Mouse (Mus musculus): ENCODE measurements around the gene Setd3.
A peak's percentile ranks its signal among the peaks of the same experiment; 100 is the strongest.

Setd3 gene

DNA sequence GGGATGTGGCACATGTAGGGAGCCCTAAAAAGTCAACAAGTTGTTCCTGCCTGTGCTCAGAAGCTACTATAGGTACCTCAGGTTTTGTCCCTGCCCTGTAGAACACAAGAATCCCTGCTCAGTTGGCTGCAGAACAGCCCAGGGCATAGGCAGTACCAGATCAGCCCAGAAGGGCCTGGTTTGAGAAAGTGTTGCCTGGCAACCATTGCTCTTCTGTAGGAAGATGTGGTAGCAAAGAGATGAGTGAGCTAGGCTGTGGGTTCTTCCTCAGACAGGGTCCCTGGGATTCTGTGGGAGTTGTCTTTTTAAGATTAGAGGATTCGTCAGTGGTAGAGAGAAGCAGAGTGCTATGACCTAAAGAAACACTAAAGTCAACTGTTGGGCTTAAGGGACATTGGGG lies 21.0 kb upstream of the Setd3 start:
- DNase-seq, result no peak

DNA sequence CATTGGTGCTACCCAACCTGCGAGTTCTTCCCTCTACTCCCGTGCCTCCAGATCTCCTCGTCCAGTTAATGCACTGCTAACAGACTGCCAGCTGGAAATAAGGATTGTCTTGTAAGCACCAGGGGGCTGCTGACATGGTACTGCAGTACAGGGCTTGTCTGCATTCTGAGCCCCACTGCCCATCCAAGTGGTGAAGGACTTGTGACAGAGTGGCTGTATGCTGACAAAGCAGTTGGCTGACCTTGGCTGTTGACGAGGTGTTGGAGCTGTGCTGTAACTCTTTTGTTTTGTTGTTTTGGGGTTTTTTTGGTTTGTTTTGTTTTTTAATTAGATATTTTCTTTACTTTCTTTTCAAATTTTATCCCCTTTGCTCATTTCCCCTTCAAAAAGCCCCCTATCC lies 19.3 kb upstream of the Setd3 start:
- DNase-seq, result no peak

DNA sequence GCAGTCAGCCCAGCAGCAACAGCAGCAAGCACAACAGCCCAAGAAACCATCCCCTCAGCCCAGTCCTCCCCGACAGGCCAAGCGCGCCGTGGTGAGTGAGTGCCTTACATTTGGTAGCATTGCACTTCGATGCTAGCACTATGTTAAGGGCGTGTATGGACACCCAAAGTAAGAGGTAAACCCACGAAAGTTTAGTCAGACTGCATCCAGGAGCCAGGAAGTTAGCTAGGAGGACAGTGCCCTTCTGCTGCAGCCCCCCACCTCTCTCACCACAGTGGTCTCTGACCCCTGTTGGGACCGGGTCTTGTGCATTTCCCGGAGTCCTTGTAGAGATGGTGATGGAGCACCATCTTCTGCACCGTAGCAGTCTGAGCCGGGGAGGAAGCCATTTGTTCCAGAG lies 16.6 kb upstream of the Setd3 start:
- no peak for DNase-seq

DNA sequence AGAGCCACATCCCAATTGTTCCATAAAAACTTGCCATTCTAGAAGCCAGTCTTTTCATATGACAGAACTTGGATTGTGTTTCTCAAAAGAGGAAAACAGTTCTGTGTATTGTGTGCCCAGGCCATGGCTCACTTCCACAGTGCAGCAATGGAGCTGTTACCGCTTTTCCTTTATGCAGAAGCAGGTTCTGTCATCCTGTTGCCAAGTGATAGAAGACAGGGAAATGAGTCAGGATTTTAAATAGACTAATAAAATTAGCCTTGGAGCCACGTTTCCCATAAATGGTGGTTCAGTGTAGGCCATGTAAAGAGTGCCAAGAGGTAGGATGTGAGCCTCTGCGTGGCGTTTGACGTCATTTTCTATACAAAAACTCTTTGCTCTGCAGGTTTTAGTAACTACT lies 14.8 kb upstream of the Setd3 start:
- no peak for DNase-seq

DNA sequence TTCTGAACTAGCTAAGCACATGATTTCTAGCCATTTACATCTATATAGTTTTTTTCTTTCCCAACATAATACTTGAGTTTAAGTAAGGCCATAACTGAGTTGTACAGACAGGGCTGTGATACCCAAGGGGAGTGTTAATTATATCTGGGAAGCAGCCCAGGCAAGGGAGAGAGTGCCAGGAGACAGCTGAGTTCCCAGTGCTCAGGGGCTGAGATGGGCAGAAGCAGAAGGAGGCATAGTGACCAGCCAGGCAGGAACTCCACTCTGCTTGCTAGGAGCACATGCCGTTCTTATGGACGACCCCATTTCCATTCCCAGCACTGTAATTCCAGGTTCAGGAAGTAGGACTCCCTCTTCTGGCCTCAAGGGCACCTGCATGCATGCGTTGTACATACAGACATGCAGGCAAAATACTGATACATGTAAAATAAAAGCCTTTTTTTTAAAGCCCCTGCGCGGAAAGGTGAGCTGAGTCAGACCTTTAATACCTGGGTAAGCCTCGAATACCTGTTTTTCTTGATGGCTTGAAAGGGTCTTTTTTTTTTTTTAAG lies 8.5 kb upstream of the Setd3 start:
- no peak for DNase-seq

DNA sequence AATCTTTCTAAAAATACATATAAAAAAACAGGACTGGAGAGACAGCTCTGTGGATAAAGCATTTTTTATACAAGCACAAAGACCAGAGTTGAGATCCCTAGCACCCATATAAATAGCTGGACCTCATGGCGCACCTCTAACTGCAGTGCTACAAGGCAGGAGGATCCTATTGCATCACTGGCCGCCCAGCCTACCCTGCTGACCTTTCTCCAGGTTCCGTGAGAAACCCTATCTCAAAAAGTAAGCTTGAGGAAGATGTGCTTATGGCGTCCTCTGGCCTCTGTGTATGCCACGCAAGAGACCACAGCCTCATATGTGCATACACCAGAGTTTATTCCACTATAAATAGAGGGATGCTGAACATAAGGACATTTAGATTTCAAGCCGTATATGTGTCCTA lies 2.6 kb upstream of the Setd3 start:
- DNase-seq, result no peak

DNA sequence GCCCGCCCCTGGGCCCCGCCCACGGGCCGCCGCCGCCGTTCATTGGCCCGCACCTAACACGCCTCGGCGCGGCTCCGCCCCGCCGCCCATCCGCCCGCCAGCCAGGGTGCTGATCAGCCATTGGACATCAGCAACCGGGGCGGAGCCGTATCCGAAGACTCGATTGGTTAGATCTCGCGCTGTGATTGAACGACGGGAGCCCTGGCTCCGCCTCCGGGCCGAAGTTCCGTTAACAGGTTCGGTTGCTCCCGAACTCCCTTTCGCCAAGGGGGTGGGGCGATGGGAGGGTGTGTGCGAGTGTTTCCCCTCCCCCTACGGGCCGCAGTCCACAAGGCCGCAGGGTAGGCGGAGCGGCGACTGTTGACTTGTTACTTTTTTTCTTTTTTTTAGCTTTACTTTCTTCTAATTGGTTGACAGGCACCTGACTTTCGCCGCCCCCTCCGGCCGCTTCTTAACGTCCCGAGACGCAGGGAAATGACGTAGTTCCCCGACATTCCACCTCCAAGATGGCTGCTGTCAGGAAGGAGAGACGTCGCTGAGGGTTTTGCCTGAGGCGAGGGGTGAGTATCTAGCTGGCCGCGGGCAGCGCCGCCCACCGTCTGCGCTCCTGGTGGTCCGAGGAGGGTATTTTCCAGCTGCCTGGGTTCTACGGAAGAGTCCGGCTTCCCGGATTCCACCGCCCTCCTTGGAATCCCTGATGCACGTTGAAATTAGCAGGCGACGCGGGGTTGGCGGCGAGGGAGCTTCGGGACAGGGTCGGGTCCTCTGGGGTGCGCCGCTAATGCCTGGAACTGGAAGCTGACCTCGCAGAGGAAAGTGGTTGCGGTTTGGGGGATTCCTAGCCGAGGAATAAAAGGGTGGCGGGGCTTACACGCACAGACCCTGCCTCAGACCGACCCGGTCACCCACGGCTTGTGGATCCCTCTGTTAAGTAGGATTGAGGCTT lies 480 bp upstream of the Setd3 start, which contains the start of gene Ccnk:
TSS of gene Ccnk (plus strand) at position 259 of the 946 bp plus-strand sequence.
- DNase-seq, result peak; percentile 99

DNA sequence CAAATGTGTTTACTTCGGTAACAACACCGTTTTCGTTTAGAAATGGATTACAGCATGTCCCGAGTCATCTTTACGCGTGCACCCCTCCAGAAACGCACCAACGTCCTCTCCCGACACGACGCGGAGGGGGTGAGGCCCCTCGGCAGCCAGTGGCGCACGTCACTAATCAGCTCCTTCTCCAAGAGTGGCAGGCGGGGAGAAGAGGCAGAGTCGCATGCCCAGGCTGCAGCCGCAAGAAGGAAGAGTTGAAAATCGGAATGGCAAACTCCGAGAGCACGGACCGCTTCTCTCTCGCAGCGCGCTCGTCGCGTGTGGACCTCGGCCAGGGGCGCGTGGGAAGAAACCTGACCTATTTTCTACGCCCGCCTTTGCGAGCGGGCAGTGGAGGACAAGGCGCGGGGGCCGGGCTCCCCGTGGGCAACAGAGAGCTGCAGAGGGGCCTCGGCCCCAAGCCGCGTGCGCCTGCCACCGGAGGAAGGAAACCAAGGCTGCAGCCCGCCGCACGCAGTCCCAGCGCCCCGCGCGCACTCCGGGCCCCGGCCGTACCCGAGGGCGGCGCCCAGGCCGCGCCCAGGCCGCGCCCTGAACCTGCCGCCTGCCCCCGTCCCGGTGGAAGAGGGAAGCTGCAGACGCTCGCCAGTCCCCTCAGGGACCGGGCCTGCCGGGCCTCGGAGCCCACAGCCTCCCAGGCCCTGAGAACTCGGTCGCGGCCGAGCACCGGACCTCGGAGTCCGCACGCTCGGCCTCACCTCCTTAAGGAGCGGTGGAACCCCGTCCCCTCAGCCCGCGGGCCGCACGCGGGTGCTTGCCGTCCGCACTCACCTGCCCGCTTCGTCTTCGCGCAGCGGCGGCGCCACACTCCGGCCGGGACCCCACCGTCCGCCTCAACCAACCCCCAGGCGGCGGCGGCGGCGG lies 526 bp downstream of the Setd3 start:
- peak; percentile 70 for DNase-seq

DNA sequence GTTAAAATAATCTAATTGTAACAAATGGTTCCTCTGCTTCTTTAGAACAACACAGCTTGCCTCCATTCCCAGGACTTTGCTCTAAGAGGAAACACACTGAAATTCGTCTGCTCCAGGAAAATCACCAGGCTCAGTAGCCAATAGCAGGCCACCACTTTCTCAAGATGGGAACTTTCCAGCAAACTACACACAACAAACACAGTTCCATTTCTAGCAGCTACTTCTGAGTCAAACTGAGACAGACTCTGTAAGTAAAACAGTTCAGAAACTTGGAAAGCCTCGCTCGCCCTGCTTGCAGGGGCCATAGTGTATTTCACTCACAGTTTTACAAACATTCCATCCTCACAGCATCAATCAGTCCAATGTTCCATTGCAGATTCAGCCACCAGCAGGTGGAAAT lies 2.7 kb downstream of the Setd3 start:
- DNase-seq, result no peak

DNA sequence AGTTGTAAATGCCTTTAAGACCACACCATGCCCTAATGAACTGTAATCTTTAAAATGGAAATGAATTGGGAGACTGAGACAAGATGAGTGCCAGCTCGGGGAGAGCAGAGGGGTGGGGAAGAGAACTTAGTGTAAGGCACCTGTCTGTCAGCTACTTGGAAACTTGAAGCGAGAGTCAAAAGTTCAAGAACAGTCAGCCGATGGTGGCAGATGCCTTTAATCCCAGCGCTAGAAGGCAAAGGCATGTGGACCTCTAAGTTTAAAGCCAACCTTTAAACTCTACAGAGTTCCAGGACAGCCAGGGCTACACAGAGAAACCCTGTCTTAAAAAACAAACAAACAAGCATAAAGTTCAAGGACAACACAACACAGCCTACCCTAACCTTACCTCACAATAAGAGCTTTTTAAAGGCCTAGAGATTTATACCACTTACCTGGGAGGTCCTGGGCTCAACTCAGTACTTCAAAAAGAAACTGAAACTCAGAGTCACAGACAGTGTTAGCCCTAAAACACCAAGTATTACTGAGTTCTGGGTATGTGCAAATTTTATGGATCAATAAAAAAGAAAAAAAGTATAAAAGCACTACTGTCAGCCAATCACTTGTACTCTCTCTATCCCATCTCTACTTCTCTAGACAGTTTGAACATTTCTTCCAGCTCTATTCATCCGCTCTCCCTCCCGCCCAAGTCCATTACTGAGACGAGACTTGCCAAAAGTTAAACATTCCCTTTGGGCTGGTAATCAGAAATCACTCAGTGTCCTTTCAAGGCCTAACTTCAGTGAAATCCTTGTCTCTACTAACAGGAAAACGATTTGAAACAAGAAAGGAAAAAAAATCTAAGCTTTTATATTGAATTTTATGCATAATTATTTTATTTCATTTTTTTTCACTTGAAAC lies 4.3 kb downstream of the Setd3 start:
- no peak for DNase-seq

DNA sequence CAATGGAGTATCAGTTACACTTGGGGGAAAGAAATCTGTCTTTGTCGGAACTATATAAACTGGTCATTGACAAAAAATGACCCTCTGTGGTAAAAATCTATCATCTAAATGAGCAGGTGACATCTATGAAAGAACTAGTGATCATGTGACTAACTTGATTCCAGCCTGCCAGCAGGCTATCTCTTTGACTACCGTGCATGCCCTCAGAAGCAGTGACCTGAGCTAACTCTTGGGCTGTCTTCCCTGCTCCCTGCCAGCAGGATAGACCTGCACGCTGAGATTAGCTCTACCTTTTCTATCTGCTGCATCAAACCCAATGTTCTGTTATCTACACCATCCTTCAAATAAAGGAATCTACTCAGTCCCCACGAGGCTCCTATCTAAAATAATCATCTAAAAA lies 6.5 kb downstream of the Setd3 start:
- DNase-seq, result no peak

DNA sequence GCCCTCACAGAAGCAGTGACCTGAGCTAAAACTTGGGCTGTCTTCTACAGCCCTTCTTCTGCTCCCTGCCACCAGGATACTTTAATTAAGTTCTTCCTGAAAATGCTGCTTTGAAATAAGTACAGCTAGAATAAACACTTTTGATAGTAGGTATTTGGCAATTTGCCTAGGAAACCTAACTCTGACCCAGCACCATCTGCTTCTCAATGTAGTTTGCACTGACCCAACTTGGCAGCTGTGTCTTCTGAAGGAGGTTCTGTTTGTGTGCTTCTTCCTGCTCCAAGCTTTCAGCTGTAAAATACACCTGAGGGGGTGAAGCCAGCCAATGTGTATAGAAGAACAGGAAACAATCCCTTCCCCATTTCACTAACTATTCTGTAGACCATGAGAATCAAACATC lies 7.8 kb downstream of the Setd3 start:
- DNase-seq, result no peak

DNA sequence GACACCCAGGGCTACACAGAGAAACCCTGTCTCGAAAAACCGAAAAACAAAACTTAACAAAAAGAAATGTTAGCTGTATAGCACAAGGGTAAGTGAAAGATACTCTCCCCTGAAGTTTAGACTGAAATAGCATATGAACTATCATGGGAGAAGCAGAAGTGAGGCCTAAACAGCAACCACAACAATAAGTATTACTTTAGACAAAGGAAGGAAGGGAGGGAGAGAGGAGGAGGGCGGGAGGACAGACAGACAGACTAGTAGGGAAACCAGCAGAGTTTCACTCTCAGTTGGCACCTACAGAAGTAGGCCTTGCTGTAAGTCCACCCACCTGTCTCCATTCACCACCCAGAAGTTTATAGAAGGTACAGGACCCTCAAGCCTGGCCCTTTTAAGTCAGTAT lies 8.6 kb downstream of the Setd3 start:
- no peak for DNase-seq

DNA sequence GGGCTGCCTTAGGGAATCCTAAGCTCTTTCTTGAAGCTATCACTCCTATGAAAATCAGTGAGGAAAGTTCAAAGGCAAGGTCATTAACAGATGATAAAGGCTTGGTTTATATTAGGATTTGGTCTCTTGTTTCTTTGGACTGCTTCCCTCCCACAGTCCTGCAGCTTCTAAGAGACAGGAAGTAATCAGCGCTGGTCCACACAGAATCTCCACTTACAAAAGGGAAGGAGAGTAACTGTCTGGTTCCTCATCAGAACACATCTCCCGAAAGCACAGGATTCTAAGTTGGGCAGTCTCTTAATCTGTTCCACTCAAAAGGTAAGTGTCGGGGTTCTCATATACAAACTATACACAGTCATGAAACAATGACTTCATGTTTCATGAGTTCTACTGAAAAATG lies 10.2 kb downstream of the Setd3 start:
- no peak for DNase-seq

DNA sequence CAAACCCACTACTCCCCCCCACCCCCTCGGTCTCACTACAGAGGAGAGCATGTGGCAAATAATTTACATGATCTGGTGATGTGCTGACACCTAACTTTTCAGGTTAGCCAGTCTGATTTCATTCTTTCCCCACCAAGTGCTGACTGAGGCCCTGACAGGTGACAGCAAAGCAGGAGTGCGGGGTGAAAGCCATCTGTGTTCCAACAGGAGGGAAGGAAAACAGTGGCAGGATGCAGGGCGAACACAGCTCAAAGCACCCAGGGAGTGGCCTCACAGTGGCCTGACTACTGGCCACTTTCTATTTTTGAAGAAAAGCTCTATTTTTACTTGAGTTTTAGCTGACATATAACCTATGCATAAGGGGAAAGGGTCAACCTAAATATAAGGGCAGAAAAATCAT lies 15.4 kb downstream of the Setd3 start:
- DNase-seq, result no peak

DNA sequence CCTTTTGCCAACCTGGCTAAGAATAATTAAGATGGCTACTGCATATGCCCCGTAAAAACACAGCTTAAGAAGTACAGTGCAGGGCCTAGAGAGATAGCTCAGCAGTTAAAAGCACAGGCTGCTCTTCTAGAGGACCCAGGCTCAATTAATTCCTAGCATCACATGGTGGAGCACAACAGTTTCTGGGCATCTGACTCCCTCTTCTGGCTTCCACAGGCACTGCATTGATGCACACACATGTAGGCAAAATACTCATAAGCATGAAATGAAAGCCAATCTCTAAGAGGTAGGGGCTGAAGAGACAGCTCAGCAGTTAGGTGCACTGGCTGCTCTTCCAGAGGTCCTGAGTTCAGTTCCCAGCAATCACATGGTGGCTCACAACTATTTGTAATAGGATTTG lies 17.1 kb downstream of the Setd3 start:
- peak; percentile 19 for DNase-seq

DNA sequence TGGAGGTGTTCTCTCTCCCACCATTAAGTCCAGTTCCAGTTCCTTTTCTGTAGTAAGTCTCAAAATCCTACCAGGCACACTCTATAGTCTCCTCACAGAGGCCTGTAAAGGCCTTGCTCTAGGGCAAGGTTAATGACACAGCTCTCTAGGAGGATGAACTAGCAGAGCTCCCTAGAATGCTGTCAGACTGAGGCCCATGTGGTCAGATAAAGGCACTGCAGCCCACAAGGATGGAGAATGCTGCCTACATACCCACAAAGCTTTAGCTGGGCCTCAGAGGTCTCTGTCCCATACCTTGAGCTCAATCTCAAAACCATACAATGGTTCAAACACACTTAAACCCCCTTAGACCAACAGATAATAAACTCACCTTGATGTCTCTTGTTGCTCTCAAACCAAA lies 19.3 kb downstream of the Setd3 start:
- DNase-seq, result no peak

DNA sequence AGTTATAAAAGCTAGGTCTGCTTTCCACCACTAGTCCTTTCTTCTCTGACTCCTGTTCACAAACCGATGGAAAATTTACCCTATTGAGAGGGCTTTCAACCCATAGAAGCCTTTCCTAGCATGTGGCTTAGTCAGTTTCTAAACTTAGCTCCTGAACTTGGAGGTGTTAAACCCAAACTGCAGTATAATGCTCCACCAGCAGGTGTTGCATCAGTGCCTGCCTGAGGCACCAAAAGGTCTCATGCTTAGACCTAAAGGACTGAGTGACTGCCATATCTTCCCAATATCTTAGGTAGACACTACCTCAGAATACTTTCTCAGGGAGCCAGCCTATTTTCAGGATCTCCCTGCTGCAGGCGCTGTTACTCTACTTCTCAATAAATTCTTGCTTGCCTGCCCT lies 26.4 kb downstream of the Setd3 start:
- no peak for DNase-seq

DNA sequence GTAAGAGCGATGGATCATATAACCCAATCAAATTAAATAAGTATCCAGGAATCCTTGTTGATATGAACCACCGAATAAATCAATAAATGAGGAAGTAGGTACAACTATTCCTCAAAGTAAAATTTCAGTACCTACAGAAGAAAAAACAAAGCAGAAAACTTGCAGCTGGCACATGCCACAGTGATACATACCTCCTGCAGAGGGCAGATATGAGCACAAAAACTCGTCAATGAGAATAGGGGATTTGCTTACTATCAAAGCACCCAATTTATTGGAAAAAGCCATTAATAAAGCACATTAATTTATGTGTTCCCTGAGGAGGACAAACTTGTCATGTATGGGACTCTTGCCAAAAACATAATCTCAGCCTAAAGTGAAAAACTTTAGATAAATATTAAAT lies 29.4 kb downstream of the Setd3 start:
- DNase-seq, result no peak

DNA sequence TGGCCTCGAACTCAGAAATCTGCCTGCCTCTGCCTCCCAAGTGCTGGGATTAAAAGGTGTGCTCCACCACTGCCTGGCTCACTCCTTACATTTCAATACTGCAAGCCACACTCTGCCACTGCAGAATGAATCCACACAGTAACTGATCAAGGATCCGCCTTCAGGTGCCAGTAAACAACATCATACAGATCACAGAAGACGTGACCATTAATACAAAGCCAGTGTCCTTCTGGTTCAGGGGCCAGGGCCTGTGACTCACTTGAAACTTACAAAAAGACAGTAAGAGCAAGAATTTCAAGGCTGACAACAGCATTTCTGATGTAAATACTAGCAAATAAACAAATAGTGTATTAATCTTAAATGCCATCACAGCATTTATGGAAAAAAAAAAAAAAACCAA lies 33.9 kb downstream of the Setd3 start:
- DNase-seq, result no peak

DNA sequence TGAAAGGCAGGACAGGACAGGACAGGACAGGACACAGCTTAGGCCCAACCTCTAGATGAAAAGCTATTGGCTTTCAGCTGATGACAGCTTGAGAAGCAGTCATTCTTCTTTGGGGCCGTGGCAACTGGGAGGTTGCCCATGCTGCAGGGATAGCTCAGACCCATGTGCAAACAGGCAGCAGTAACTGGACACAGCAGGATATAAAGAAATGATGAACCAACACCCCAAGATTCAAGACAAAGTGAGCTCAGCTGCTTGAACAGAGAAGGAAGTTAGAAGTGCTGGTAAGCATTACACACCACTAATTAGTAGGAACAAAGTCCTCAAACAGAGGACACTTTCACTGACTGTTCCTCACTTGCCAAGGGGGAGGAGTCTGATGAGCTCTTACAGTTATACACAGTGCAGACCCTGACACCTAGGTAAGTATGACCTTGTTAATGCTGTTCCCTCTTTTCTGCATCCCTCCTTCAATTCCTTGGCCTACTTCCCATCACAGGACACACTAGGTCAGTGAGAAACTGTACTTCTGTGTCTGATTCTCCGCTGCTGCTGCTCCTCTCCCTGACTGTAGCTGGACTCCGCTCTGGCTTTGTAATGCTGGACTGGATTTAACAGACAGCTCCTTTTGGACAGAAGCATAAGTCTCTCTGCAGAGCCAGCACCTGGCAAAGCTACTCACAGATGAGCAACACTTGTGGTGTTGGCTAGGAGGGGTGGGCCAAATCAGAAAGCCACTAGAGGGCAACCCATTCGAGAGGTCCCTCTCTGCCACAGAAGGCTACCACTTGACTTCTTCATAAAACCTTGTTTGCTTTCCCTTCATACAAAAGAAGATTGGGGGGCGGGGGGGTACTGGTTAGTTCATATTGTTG lies 35.3 kb downstream of the Setd3 start:
- DNase-seq, result no peak

All from right cerebral cortex, postnatal 14 days (tissue).